Mouse (Mus musculus): ENCODE measurements around the gene Gm4846. TPM values are rescaled to one million over a fixed set of nuclear protein-coding genes. Genes with fewer than 3 reads are reported as not detected.

Gm4846 gene
- polyA plus RNA-seq, 1 experiment, result not detected

GRCm38 (mm10) chr1:166462544-166462943, 34.8 kb downstream of the Gm4846 start:
- TF ChIP-seq POLR2A (IDR thresholded peaks at IDR 0.05; ENCODE audit: low read depth, low read length), result no peak
- no peak for TF ChIP-seq CTCF (conservative IDR thresholded peaks at IDR 0.05; ENCODE audit: insufficient read depth, insufficient read length, low read depth, low read length)
- Histone ChIP-seq H3K4me3 (ENCODE audit: insufficient read depth, low read depth, low read length) (no peak overlapping the region), H3K27me3 (replicated peaks; ENCODE audit: control insufficient read depth, insufficient read depth, low read length) (no peaks in the 10 kb centered on the region), H3K27ac (ENCODE audit: insufficient read depth, low read depth, low read length) (no peak overlapping the region), H3K4me1 (ENCODE audit: control insufficient read depth, insufficient read depth, low read length) (no peaks in the 10 kb centered on the region), H3K36me3 (ENCODE audit: control insufficient read depth, insufficient read depth, low read length) (no peaks in the 10 kb centered on the region)
- DNase-seq, result no peak
- 90% methylated on average over 4 of the region's 4 CpGs for WGBS

- TF ChIP-seq POLR2A (IDR thresholded peaks at IDR 0.05; ENCODE audit: low read depth, low read length) (no peak), CTCF (conservative IDR thresholded peaks at IDR 0.05; ENCODE audit: insufficient read depth, insufficient read length, low read depth, low read length) (no peak)
- WGBS, result 91% methylated on average over 3 of the region's 3 CpGs
- Histone ChIP-seq H3K4me3 (ENCODE audit: insufficient read depth, low read depth, low read length) (no peak overlapping the region), H3K27ac (ENCODE audit: insufficient read depth, low read depth, low read length) (no peak overlapping the region), H3K36me3 (ENCODE audit: control insufficient read depth, insufficient read depth, low read length) (no peaks in the 10 kb centered on the region), H3K4me1 (ENCODE audit: control insufficient read depth, insufficient read depth, low read length) (no peaks in the 10 kb centered on the region), H3K27me3 (replicated peaks; ENCODE audit: control insufficient read depth, insufficient read depth, low read length) (no peaks in the 10 kb centered on the region)
- DNase-seq, result no peak
These were observed 55.4 kb downstream of the Gm4846 start for GRCm38 (mm10) chr1:166441992-166442391.

GRCm38 (mm10) chr1:166439426-166439825, 58.0 kb downstream of the Gm4846 start:
- no peak overlapping the region for H3K27ac ChIP-seq (ENCODE audit: insufficient read depth, low read depth, low read length)
- no peak overlapping the region for H3K4me3 ChIP-seq (ENCODE audit: insufficient read depth, low read depth, low read length)
- 63% methylated on average over 6 of the region's 6 CpGs for WGBS
- no peaks in the 10 kb centered on the region; the same call in 1 of the 2 replicates for H3K27me3 ChIP-seq (replicated peaks; ENCODE audit: control insufficient read depth, insufficient read depth, low read length)
- no peaks in the 10 kb centered on the region for H3K36me3 ChIP-seq (ENCODE audit: control insufficient read depth, insufficient read depth, low read length)
- H3K4me1 ChIP-seq (ENCODE audit: control insufficient read depth, insufficient read depth, low read length), result no peaks in the 10 kb centered on the region
- no peak for DNase-seq
- TF ChIP-seq POLR2A (IDR thresholded peaks at IDR 0.05; ENCODE audit: low read depth, low read length), result no peak
- TF ChIP-seq CTCF (conservative IDR thresholded peaks at IDR 0.05; ENCODE audit: insufficient read depth, insufficient read length, low read depth, low read length), result no peak

Other genes with a start within 250 kb of the Gm4846 start
- gene Ildr2, start 243.4 kb downstream of the Gm4846 start, polyA plus RNA-seq (2012; rRNA removed), result 11.0 and 12.3 TPM in 2 replicates
- 15.9 and 16.9 TPM in 2 replicates for gene Tada1, start 118.5 kb downstream of the Gm4846 start, polyA plus RNA-seq (2012; rRNA removed)
- 7.4 TPM in 2 replicates for gene Pogk, start 87.7 kb downstream of the Gm4846 start, polyA plus RNA-seq (2012; rRNA removed)
- gene Gm4847, start 150.1 kb upstream of the Gm4846 start, polyA plus RNA-seq (2012; rRNA removed), result not detected in 2 replicates
- not detected in 2 replicates for gene Fmo9, start 184.3 kb upstream of the Gm4846 start, polyA plus RNA-seq (2012; rRNA removed)

Data from kidney, adult 2 months (tissue).